Mouse (Mus musculus) lung, embryonic 16.5 days (tissue): Measurements from ENCODE around the gene Nfkbid. TPM values are rescaled to one million over a fixed set of nuclear protein-coding genes. Genes with fewer than 3 reads are reported as not detected.

Experiments
- ATAC-seq: fragments of 200-750 bp; cut with Nextera tagmentation; 2 replicates; pipeline ENCODE4 v1.8.0; 2017; ENCODE audit warnings: low read depth, mild to moderate bottlenecking, moderate library complexity
- H3K27ac ChIP-seq: fragments of 300-500 bp; sonication (generic); 2 replicates; pipeline ENCODE4 v1.5.1; 2014; ENCODE audit warnings: mild to moderate bottlenecking, control low read depth, low read length
- H3K27me3 ChIP-seq: fragments of 300-500 bp; sonication (generic); 2 replicates; pipeline ENCODE4 v1.6.1; 2014; ENCODE audit warnings: low read depth, low read length, mixed read lengths; ENCODE audit not compliant: control insufficient read depth, insufficient read depth
- H3K36me3 ChIP-seq: fragments of 300-500 bp; sonication (generic); 2 replicates; pipeline ENCODE4 v1.6.1; 2014; ENCODE audit warnings: low read length; ENCODE audit not compliant: control insufficient read depth, insufficient read depth
- H3K4me1 ChIP-seq: fragments of 300-500 bp; sonication (generic); replicated peaks from 2 replicates; pipeline ENCODE4 v1.6.1; 2014; ENCODE audit warnings: low read length, mixed read lengths; ENCODE audit not compliant: control insufficient read depth, insufficient read depth
- H3K4me2 ChIP-seq: fragments of 300-500 bp; sonication (generic); 2 replicates; pipeline ENCODE4 v1.6.1; 2014; ENCODE audit warnings: low read depth, low read length, control low read depth
- H3K4me3 ChIP-seq: fragments of 300-500 bp; sonication (generic); 2 replicates; pipeline ENCODE4 v1.5.1; 2014; ENCODE audit warnings: mild to moderate bottlenecking, low read length, control low read depth
- H3K9ac ChIP-seq: fragments of 300-500 bp; sonication (generic); 2 replicates; pipeline ENCODE4 v1.6.1; 2014; ENCODE audit warnings: low read length, control low read depth
- H3K9me3 ChIP-seq: fragments of 300-500 bp; sonication (generic); 2 replicates; pipeline ENCODE4 v1.6.1; 2016; ENCODE audit warnings: low read length; ENCODE audit not compliant: control insufficient read depth
- WGBS: fragments of 180-500 bp; shearing (Covaris S2); extraction: QIAGEN DNeasy Blood & Tissue Kit; methylation state at CpG from one replicate; pipeline ENCODE4 v1.1.7; 2014; 5-methylcytosine and 5-hydroxymethylcytosine counted together
- polyA plus RNA-seq: library from polyadenylated mRNA; unstranded; fragments of >200 nt; fragmentation: Nextera tagmentation; extraction: Ambion mirVana; gene quantifications from 2 replicates; pipeline ENCODE4 v1.2.1, GENCODE M21; 2015

The Nfkbid gene
- polyA plus RNA-seq, 1 experiment from 2014 or later: 2.0 TPM

GRCm38 (mm10) chr7:30402343-30402742, 19.2 kb upstream of the Nfkbid start:
- Histone ChIP-seq H3K4me3 (no peak overlapping the region), H3K4me1 (no peaks in the 10 kb centered on the region), H3K36me3 (no peaks in the 10 kb centered on the region), H3K4me2 (no peak overlapping the region), H3K27ac (no peak overlapping the region), H3K9ac (no peak overlapping the region), H3K9me3 (no peaks in the 10 kb centered on the region), H3K27me3 (no peaks in the 10 kb centered on the region)
- ATAC-seq: no peak
- WGBS: 57% methylated on average over 4 of the region's 4 CpGs

- Histone ChIP-seq H3K9ac (no peak overlapping the region), H3K4me3 (no peak overlapping the region), H3K27ac (no peak overlapping the region), H3K9me3 (no peaks in the 10 kb centered on the region), H3K4me1 (no peaks in the 10 kb centered on the region), H3K27me3 (no peaks in the 10 kb centered on the region), H3K36me3 (no peaks in the 10 kb centered on the region), H3K4me2 (no peak overlapping the region)
- no peak for ATAC-seq
- WGBS: 73% methylated on average over 3 of the region's 3 CpGs
Observed at GRCm38 (mm10) chr7:30408639-30409038, 12.9 kb upstream of the Nfkbid start.

- no peak overlapping the region for H3K27ac ChIP-seq
- WGBS: 46% methylated on average over 2 of the region's 2 CpGs
- no peak overlapping the region for H3K4me3 ChIP-seq
- no peaks in the 10 kb centered on the region for H3K9me3 ChIP-seq
- no peak for ATAC-seq
- H3K4me2 ChIP-seq: no peak overlapping the region
- H3K27me3 ChIP-seq: no peaks in the 10 kb centered on the region
- H3K36me3 ChIP-seq: no peaks in the 10 kb centered on the region
- H3K4me1 ChIP-seq: no peaks in the 10 kb centered on the region
- no peak overlapping the region for H3K9ac ChIP-seq
Observed at GRCm38 (mm10) chr7:30409789-30410188, 11.7 kb upstream of the Nfkbid start.

GRCm38 (mm10) chr7:30411023-30411422, 10.5 kb upstream of the Nfkbid start:
- no peak overlapping the region for H3K27ac ChIP-seq
- no peak overlapping the region for H3K4me2 ChIP-seq
- no peaks in the 10 kb centered on the region for H3K27me3 ChIP-seq
- H3K9ac ChIP-seq: no peak overlapping the region
- H3K9me3 ChIP-seq: no peaks in the 10 kb centered on the region
- no peak overlapping the region for H3K4me3 ChIP-seq
- WGBS: 63% methylated on average over 3 of the region's 3 CpGs
- ATAC-seq: no peak
- no peaks in the 10 kb centered on the region for H3K36me3 ChIP-seq
- no peaks in the 10 kb centered on the region for H3K4me1 ChIP-seq

GRCm38 (mm10) chr7:30412735-30413147, 8.8 kb upstream of the Nfkbid start:
- Histone ChIP-seq H3K9me3 (no peaks in the 10 kb centered on the region), H3K27ac (no peak overlapping the region), H3K27me3 (no peaks in the 10 kb centered on the region), H3K9ac (no peak overlapping the region), H3K4me3 (no peak overlapping the region), H3K36me3 (no peaks in the 10 kb centered on the region), H3K4me2 (no peak overlapping the region), H3K4me1 (no peaks in the 10 kb centered on the region)
- WGBS: 35% methylated on average over 3 of the region's 4 CpGs
- ATAC-seq: no peak

- H3K27me3 ChIP-seq: no peaks in the 10 kb centered on the region
- H3K9me3 ChIP-seq: no peaks in the 10 kb centered on the region
- H3K4me1 ChIP-seq: no peaks in the 10 kb centered on the region
- 44% methylated on average over 5 of the region's 5 CpGs for WGBS
- H3K27ac ChIP-seq: no peak within 1 kb of the TSS
- no peak within 1 kb of the TSS for H3K4me3 ChIP-seq
- no peak for ATAC-seq
- H3K4me2 ChIP-seq: no peak within 1 kb of the TSS
- no peaks in the 10 kb centered on the region for H3K36me3 ChIP-seq
- H3K9ac ChIP-seq: no peak within 1 kb of the TSS
Observed at GRCm38 (mm10) chr7:30413596-30413995, 7.9 kb upstream of the Nfkbid start, which contains the start of gene Tyrobp. Gene Tyrobp (plus strand): TSS chr7:30413760.

GRCm38 (mm10) chr7:30417856-30418255, 3.7 kb upstream of the Nfkbid start:
- no peak overlapping the region for H3K9ac ChIP-seq
- 59% methylated on average over 9 of the region's 9 CpGs for WGBS
- H3K36me3 ChIP-seq: no peaks in the 10 kb centered on the region
- H3K27ac ChIP-seq: no peak overlapping the region
- no peaks in the 10 kb centered on the region for H3K27me3 ChIP-seq
- peaks cover 5% of the 10 kb centered on the region; the same call in 1 of the 2 replicates for H3K4me1 ChIP-seq
- no peak overlapping the region for H3K4me3 ChIP-seq
- peaks cover 4% of the 10 kb centered on the region; the same call in 1 of the 2 replicates for H3K9me3 ChIP-seq
- H3K4me2 ChIP-seq: no peak overlapping the region
- no peak for ATAC-seq

GRCm38 (mm10) chr7:30419561-30420499, 1.7 kb upstream of the Nfkbid start, which contains the start of gene Hcst:
Gene Hcst (minus strand): TSS chr7:30419854.
- Histone ChIP-seq H3K27ac (no peak within 1 kb of the TSS), H3K36me3 (no peaks in the 10 kb centered on the region), H3K9ac (no peak within 1 kb of the TSS), H3K4me3 (no peak within 1 kb of the TSS), H3K4me2 (no peak within 1 kb of the TSS), H3K27me3 (no peaks in the 10 kb centered on the region), H3K4me1 (peaks cover 5% of the 10 kb centered on the region; the same call in 1 of the 2 replicates), H3K9me3 (peaks cover 4% of the 10 kb centered on the region; the same call in 1 of the 2 replicates)
- no peak for ATAC-seq
- WGBS: 56% methylated on average over 10 of the region's 10 CpGs

GRCm38 (mm10) chr7:30420673-30421072, 859 bp upstream of the Nfkbid start:
- no peak overlapping the region for H3K27ac ChIP-seq
- WGBS: 71% methylated on average over 3 of the region's 3 CpGs
- no peak overlapping the region for H3K4me2 ChIP-seq
- peaks cover 5% of the 10 kb centered on the region; the same call in 1 of the 2 replicates for H3K4me1 ChIP-seq
- H3K9me3 ChIP-seq: peaks cover 4% of the 10 kb centered on the region; the same call in 1 of the 2 replicates
- H3K36me3 ChIP-seq: no peaks in the 10 kb centered on the region
- ATAC-seq: no peak
- H3K27me3 ChIP-seq: no peaks in the 10 kb centered on the region
- no peak overlapping the region for H3K4me3 ChIP-seq
- no peak overlapping the region for H3K9ac ChIP-seq
